Mouse (Mus musculus) limb, embryonic 14.5 days (tissue): ENCODE measurements around the gene Cep104. TPM values are rescaled to one million over a fixed set of nuclear protein-coding genes. Genes with fewer than 3 reads are reported as not detected.

Source experiments
- ATAC-seq: fragments of 200-750 bp; cut with Nextera tagmentation; 2 replicates; pipeline ENCODE4 v1.8.0; 2017; ENCODE audit warnings: low read depth, moderate number of reproducible peaks, moderate TSS enrichment; ENCODE audit not compliant: low FRiP score
- DNase-seq: peaks from one replicate; pipeline ENCODE4 v3.0.0-alpha.2; 2015; ENCODE audit warnings: low spot score
- H3K27ac ChIP-seq: fragments of 300-500 bp; sonication (generic); replicated peaks from 2 replicates; pipeline ENCODE4 v1.5.1; 2014; ENCODE audit warnings: low read depth, mild to moderate bottlenecking, low read length, moderate library complexity, mixed read lengths
- H3K27me3 ChIP-seq: fragments of 300-500 bp; sonication (generic); 2 replicates; pipeline ENCODE4 v1.6.1; 2014; ENCODE audit warnings: low read length, mixed read lengths; ENCODE audit not compliant: control insufficient read depth, insufficient read depth
- H3K36me3 ChIP-seq: fragments of 300-500 bp; sonication (generic); 2 replicates; pipeline ENCODE4 v1.6.1; 2014; ENCODE audit warnings: mild to moderate bottlenecking, low read length, moderate library complexity, mixed read lengths; ENCODE audit not compliant: control insufficient read depth, insufficient read depth
- H3K4me1 ChIP-seq: fragments of 300-500 bp; sonication (generic); 2 replicates; pipeline ENCODE4 v1.6.1; 2014; ENCODE audit warnings: antibody characterized with exemption, low read length, mixed read lengths; ENCODE audit not compliant: control insufficient read depth, insufficient read depth
- H3K4me2 ChIP-seq: fragments of 300-500 bp; sonication (generic); replicated peaks from 2 replicates; pipeline ENCODE4 v1.6.1; 2014; ENCODE audit warnings: low read depth, mild to moderate bottlenecking, low read length, moderate library complexity; ENCODE audit not compliant: severe bottlenecking
- H3K4me3 ChIP-seq: fragments of 300-500 bp; sonication (generic); replicated peaks from 2 replicates; pipeline ENCODE4 v1.5.1; 2014; ENCODE audit warnings: low read length
- H3K9ac ChIP-seq: fragments of 300-500 bp; sonication (generic); 2 replicates; pipeline ENCODE4 v1.6.1; 2014; ENCODE audit warnings: mild to moderate bottlenecking, low read depth, low read length, moderate library complexity; ENCODE audit not compliant: severe bottlenecking
- H3K9me3 ChIP-seq: fragments of 300-500 bp; sonication (generic); 2 replicates; pipeline ENCODE4 v1.6.1; 2016; ENCODE audit warnings: low read length; ENCODE audit not compliant: control insufficient read depth
- POLR2A ChIP-seq: fragments of 200-500 bp; IDR thresholded peaks from 2 replicates; pipeline ENCODE4 v1.8.0; 2012; ENCODE audit warnings: inconsistent platforms, mild to moderate bottlenecking, moderate library complexity, borderline replicate concordance; ENCODE audit not compliant: insufficient read depth, insufficient read length; ENCODE audit errors: extremely low read depth
- WGBS: fragments of 180-500 bp; shearing (Covaris S2); extraction: QIAGEN DNeasy Blood & Tissue Kit; methylation state at CpG from one replicate; pipeline ENCODE4 v1.1.7; 2014; 5-methylcytosine and 5-hydroxymethylcytosine counted together
- polyA plus RNA-seq, 2 experiments: library from polyadenylated mRNA; depleted of rRNA in 1 of 2; stranded (reverse) in 1 of 2; unstranded in 1 of 2; fragments of >200 nt; fragmentation: Nextera tagmentation in 1 of 2; extraction: Ambion mirVana in 1 of 2; gene quantifications; 2 replicates each; pipeline versions ENCODE4 v1.2.1 to v1.2.3; 2012 to 2014

Cep104 gene
- polyA plus RNA-seq, 2 experiments: 13.3 to 13.9 TPM

- TF ChIP-seq POLR2A: no peak
- WGBS: 83% methylated on average over 8 of the region's 8 CpGs
- ATAC-seq (no peak), DNase-seq (no peak)
- Histone ChIP-seq H3K36me3 (peaks cover 87% of the 10 kb centered on the region), H3K27ac (no peak overlapping the region), H3K4me1 (no peaks in the 10 kb centered on the region), H3K4me2 (no peak overlapping the region), H3K9me3 (no peaks in the 10 kb centered on the region), H3K9ac (no peak overlapping the region), H3K27me3 (no peaks in the 10 kb centered on the region), H3K4me3 (no peak overlapping the region)
These were observed 18.5 kb downstream of the Cep104 start for GRCm38 (mm10) chr4:153993505-153993904.

DNA sequence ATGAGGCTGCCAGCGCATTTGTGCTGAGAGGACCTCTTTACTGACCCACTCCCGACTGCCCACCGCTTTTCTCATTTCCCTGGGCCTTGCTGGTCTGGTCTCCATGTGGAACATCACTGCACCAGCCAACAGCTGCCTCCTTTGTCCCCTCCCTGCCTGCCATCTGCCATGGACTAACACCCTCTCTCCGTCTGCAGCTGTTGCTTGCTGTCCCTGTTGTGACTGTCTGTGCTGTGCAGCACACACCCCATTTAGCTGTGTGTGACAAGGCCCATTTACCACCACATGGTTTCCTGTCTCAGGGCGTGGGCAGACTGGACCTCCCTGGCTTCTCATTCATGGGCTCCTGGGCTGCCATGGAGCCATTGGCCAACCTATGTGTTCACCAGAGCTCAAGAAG lies 30.5 kb downstream of the Cep104 start:
- peak; percentile 46 for ATAC-seq
- H3K9me3 ChIP-seq: no peaks in the 10 kb centered on the region
- no peaks in the 10 kb centered on the region for H3K4me1 ChIP-seq
- peaks cover 55% of the 10 kb centered on the region for H3K36me3 ChIP-seq
- WGBS: 85% methylated on average over 5 of the region's 5 CpGs
- H3K9ac ChIP-seq: no peak overlapping the region
- H3K4me3 ChIP-seq: no peak overlapping the region
- no peak for DNase-seq
- no peak overlapping the region for H3K4me2 ChIP-seq
- TF ChIP-seq POLR2A: no peak
- H3K27ac ChIP-seq: no peak overlapping the region
- no peaks in the 10 kb centered on the region for H3K27me3 ChIP-seq

DNA sequence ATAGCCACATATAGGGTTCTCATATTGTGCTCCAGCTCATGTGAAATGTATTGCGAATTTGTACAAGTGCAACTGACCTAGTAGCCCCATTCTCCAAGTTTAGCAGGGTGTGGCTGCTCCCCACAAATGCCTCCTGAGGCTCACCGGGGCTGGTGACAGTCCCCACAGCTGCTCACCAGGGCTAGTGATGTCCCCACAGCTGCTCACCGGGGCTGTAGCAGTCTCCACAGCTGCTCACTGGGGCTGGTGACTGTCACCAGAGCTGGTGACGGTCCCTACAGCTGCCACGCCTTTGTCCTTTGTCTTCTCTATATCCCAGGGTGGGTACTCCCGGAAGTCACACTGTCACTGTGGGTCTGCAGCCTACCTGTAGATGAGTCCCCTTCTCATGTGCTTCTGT lies 31.3 kb downstream of the Cep104 start:
- no peaks in the 10 kb centered on the region for H3K9me3 ChIP-seq

DNA sequence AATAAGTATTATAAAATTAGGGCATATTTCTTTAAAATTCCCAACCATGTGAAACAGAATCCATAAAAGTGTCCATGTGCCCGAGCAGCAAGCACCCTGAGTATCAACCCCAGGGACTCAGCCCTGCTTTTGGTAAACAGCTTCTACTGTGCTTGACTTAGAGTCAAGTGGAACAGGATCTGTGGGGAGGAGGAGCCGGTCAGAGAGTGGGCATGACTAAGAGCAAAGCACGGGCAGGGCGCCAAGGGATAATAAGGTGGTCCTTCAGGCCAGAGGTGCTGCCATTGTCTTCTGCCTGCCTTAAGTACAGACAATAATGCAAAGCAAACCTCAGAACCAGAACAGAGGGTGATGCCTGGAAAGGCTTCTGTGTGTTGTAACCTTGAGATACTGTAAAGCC lies 32.8 kb downstream of the Cep104 start:
- Histone ChIP-seq H3K36me3 (peaks cover 46% of the 10 kb centered on the region), H3K9me3 (no peaks in the 10 kb centered on the region), H3K4me2 (no peak overlapping the region), H3K9ac (no peak overlapping the region), H3K27me3 (no peaks in the 10 kb centered on the region), H3K4me1 (peaks cover 1% of the 10 kb centered on the region), H3K27ac (no peak overlapping the region), H3K4me3 (no peak overlapping the region)
- no peak for ATAC-seq
- DNase-seq: no peak
- 74% methylated on average over 4 of the region's 4 CpGs for WGBS
- no peak for TF ChIP-seq POLR2A

More for the DNA sequence above, 31.3 kb downstream of the Cep104 start:
- no peaks in the 10 kb centered on the region for H3K27me3 ChIP-seq
- H3K4me3 ChIP-seq: no peak overlapping the region
- no peak for ATAC-seq
- H3K9ac ChIP-seq: no peak overlapping the region
- H3K36me3 ChIP-seq: peaks cover 55% of the 10 kb centered on the region
- TF ChIP-seq POLR2A: no peak
- no peak for DNase-seq
- H3K4me2 ChIP-seq: no peak overlapping the region
- no peaks in the 10 kb centered on the region for H3K4me1 ChIP-seq
- H3K27ac ChIP-seq: no peak overlapping the region
- WGBS: 88% methylated on average over 6 of the region's 6 CpGs

- Histone ChIP-seq H3K27ac (no peak overlapping the region), H3K9ac (peak overlapping the region; percentile 93), H3K27me3 (no peaks in the 10 kb centered on the region), H3K36me3 (peaks cover 18% of the 10 kb centered on the region), H3K4me3 (peak overlapping the region; percentile 98), H3K9me3 (no peaks in the 10 kb centered on the region), H3K4me1 (peaks cover 8% of the 10 kb centered on the region), H3K4me2 (peak overlapping the region; percentile 95)
- peak; percentile 41 for ATAC-seq
- no peak for DNase-seq
- 30% methylated on average over 13 of the region's 13 CpGs for WGBS
- TF ChIP-seq POLR2A: no peak
These were observed 36.1 kb downstream of the Cep104 start for GRCm38 (mm10) chr4:154010907-154011645.

DNA sequence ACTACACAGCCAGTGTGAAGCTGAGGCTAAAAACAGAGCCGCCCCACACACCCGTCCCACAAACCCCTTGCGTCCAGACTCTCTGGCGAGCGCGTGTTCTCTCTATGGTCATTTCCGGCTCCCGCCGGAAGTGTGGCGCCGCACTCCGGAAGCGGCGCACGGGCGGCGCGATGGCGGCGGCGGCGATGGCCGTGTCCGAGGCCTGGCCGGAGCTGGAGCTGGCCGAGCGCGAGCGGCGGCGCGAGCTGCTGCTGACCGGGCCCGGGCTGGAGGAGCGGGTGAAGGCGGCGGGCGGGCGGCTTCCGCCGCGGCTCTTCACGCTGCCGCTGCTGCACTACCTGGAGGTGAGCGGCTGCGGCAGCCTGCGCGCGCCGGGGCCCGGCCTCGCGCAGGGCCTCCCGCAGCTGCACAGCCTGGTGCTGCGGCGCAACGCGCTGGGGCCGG lies 36.7 kb downstream of the Cep104 start, which contains the start of gene Lrrc47:
Gene Lrrc47, plus strand, starts transcription at position 86 of the 444 bp plus-strand sequence.
- TF ChIP-seq POLR2A: peak; percentile 39; the same call in 1 of the 2 replicates
- H3K9ac ChIP-seq: peak within 1 kb of the TSS; percentile 93
- 0% methylated on average over 23 of the region's 59 CpGs for WGBS

More for the DNA sequence above, 36.7 kb downstream of the Cep104 start, which contains the start of gene Lrrc47:
- Histone ChIP-seq H3K4me2 (peak within 1 kb of the TSS; percentile 95), H3K36me3 (peaks cover 18% of the 10 kb centered on the region), H3K27me3 (no peaks in the 10 kb centered on the region), H3K27ac (peak within 1 kb of the TSS; percentile 58; the same call in 1 of the 2 replicates), H3K4me3 (peak within 1 kb of the TSS; percentile 98), H3K4me1 (peaks cover 8% of the 10 kb centered on the region), H3K9me3 (no peaks in the 10 kb centered on the region)
- ATAC-seq (peak; percentile 92), DNase-seq (peak; percentile 81)
